Mouse (Mus musculus): Measurements from ENCODE around the gene 9230102O04Rik. TPM values are rescaled to one million over a fixed set of nuclear protein-coding genes. Genes with fewer than 3 reads are reported as not detected.

Gene 9230102O04Rik
- polyA plus RNA-seq, 1 experiment from 2014 or later, result not detected

- in situ Hi-C loops (cut with MboI; ENCODE audit: low pct_unique_long_range_greater_than_20kb), result no loop called here
- POLR2A ChIA-PET, result interaction anchor here (0.5 to 0.9 kb wide), 2 partner anchors 39 to 922 kb away, joined by 3 to 5 read pairs; no protein-coding TSS in a partner anchor
- ATAC-seq, result no peak
Measured at GRCm38 (mm10) chr2:9896097-9896770, 6.9 kb upstream of the 9230102O04Rik start.

GRCm38 (mm10) chr2:9894836-9895593 is 5.7 kb upstream of the 9230102O04Rik start:
- ATAC-seq (no peak), DNase-seq (ENCODE audit: low read depth, low spot score) (no peak)
- no peaks in the 10 kb centered on the region for H3K27me3 ChIP-seq
- in situ Hi-C loops (cut with MboI; ENCODE audit: low pct_unique_long_range_greater_than_20kb), result no loop called here
- CTCF ChIA-PET, result no interaction called here
- TF ChIP-seq CTCF (IDR thresholded peaks at IDR 0.05), result no peak
- POLR2A ChIA-PET, result no interaction called here

More at GRCm38 (mm10) chr2:9896097-9896770, 6.9 kb upstream of the 9230102O04Rik start:
- H3K27me3 ChIP-seq, result no peaks in the 10 kb centered on the region
- no peak for DNase-seq (ENCODE audit: low read depth, low spot score)
- CTCF ChIA-PET, result no interaction called here
- TF ChIP-seq CTCF (IDR thresholded peaks at IDR 0.05), result no peak

GRCm38 (mm10) chr2:9893272-9893953 is 4.1 kb upstream of the 9230102O04Rik start:
- ATAC-seq, result no peak
- no peak for DNase-seq (ENCODE audit: low read depth, low spot score)
- CTCF ChIA-PET, result no interaction called here
- H3K27me3 ChIP-seq, result no peaks in the 10 kb centered on the region
- no peak for TF ChIP-seq CTCF (IDR thresholded peaks at IDR 0.05)
- POLR2A ChIA-PET, result no interaction called here
- in situ Hi-C loops (cut with MboI; ENCODE audit: low pct_unique_long_range_greater_than_20kb), result no loop called here

GRCm38 (mm10) chr2:9892541-9892940 is 3.2 kb upstream of the 9230102O04Rik start:
- ChIA-PET POLR2A (interaction anchor here (0.7 kb wide), 1 partner anchor 40 kb away, joined by 5 read pairs; no protein-coding TSS in a partner anchor), CTCF (no interaction called here)
- ATAC-seq (no peak), DNase-seq (ENCODE audit: low read depth, low spot score) (no peak)
- H3K27me3 ChIP-seq, result no peaks in the 10 kb centered on the region
- in situ Hi-C loops (cut with MboI; ENCODE audit: low pct_unique_long_range_greater_than_20kb), result no loop called here
- no peak for TF ChIP-seq CTCF (IDR thresholded peaks at IDR 0.05)

GRCm38 (mm10) chr2:9890906-9891305 is 1.6 kb upstream of the 9230102O04Rik start:
- no peaks in the 10 kb centered on the region for H3K27me3 ChIP-seq
- in situ Hi-C loops (cut with MboI; ENCODE audit: low pct_unique_long_range_greater_than_20kb), result no loop called here
- TF ChIP-seq CTCF (IDR thresholded peaks at IDR 0.05), result no peak
- ChIA-PET POLR2A (no interaction called here), CTCF (interaction anchor here (1.1 kb wide), 1 partner anchor 11 kb away, joined by 3 read pairs; no protein-coding TSS in a partner anchor)
- ATAC-seq (no peak), DNase-seq (ENCODE audit: low read depth, low spot score) (no peak)

GRCm38 (mm10) chr2:9890251-9890650 is 911 bp upstream of the 9230102O04Rik start:
- in situ Hi-C loops (cut with MboI; ENCODE audit: low pct_unique_long_range_greater_than_20kb), result no loop called here
- no peak for TF ChIP-seq CTCF (IDR thresholded peaks at IDR 0.05)
- DNase-seq (ENCODE audit: low read depth, low spot score) (no peak), ATAC-seq (no peak)
- CTCF ChIA-PET, result interaction anchor here (1.1 kb wide), 1 partner anchor 11 kb away, joined by 3 read pairs; no protein-coding TSS in a partner anchor
- H3K27me3 ChIP-seq, result no peaks in the 10 kb centered on the region
- POLR2A ChIA-PET, result no interaction called here

- no peaks in the 10 kb centered on the region for H3K27me3 ChIP-seq
- in situ Hi-C loops (cut with MboI; ENCODE audit: low pct_unique_long_range_greater_than_20kb), result loop anchor here (10.0 kb wide), 2 partner anchors 115 to 825 kb away; no protein-coding TSS in a partner anchor
- ATAC-seq, result no peak
- POLR2A ChIA-PET, result no interaction called here
- TF ChIP-seq CTCF (IDR thresholded peaks at IDR 0.05), result no peak
- no peak for DNase-seq (ENCODE audit: low read depth, low spot score)
- CTCF ChIA-PET, result no interaction called here
Measured at GRCm38 (mm10) chr2:9889651-9890183, 377 bp upstream of the 9230102O04Rik start, which contains the start of gene Gata3. Gata3 (minus strand) TSS chr2:9890034.

- no peak for ATAC-seq
- CTCF ChIA-PET, result interaction anchor here (1.2 kb wide), 1 partner anchor 124 kb away, joined by 3 read pairs; no protein-coding TSS in a partner anchor
- DNase-seq (ENCODE audit: low read depth, low spot score), result no peak
- in situ Hi-C loops (cut with MboI; ENCODE audit: low pct_unique_long_range_greater_than_20kb), result loop anchor here (10.0 kb wide), 2 partner anchors 117 to 823 kb away; no protein-coding TSS in a partner anchor
- no peak for TF ChIP-seq CTCF (IDR thresholded peaks at IDR 0.05)
- no peaks in the 10 kb centered on the region for H3K27me3 ChIP-seq
- POLR2A ChIA-PET, result no interaction called here
Measured at GRCm38 (mm10) chr2:9887636-9888035, 1.7 kb downstream of the 9230102O04Rik start.

GRCm38 (mm10) chr2:9886921-9887610 is 2.3 kb downstream of the 9230102O04Rik start:
- ATAC-seq, result no peak
- in situ Hi-C loops (cut with MboI; ENCODE audit: low pct_unique_long_range_greater_than_20kb), result loop anchor here (10.0 kb wide), 2 partner anchors 118 to 822 kb away; no protein-coding TSS in a partner anchor
- no peak for TF ChIP-seq CTCF (IDR thresholded peaks at IDR 0.05)
- CTCF ChIA-PET, result interaction anchor here (1.2 kb wide), 1 partner anchor 124 kb away, joined by 3 read pairs; no protein-coding TSS in a partner anchor
- DNase-seq (ENCODE audit: low read depth, low spot score), result no peak
- H3K27me3 ChIP-seq, result no peaks in the 10 kb centered on the region
- POLR2A ChIA-PET, result interaction anchor here (0.6 kb wide), 1 partner anchor 461 kb away, joined by 3 read pairs; no protein-coding TSS in a partner anchor

Data from Patski (cell line).